Mouse (Mus musculus) kidney, adult 11 months (tissue): ENCODE data around the gene Tmem175.

Experiments used
- DNase-seq: peaks from one replicate; pipeline ENCODE4 v3.0.0; 2022

Gene Tmem175

GRCm38 (mm10) chr5:108678296-108678854 is 48.8 kb downstream of the Tmem175 start:
- DNase-seq: peak; percentile 66

- no peak for DNase-seq
Observed at GRCm38 (mm10) chr5:108679909-108680308, 50.3 kb downstream of the Tmem175 start.

GRCm38 (mm10) chr5:108680871-108681270 is 51.3 kb downstream of the Tmem175 start:
- DNase-seq: no peak

- no peak for DNase-seq
Observed at GRCm38 (mm10) chr5:108689091-108689490, 59.5 kb downstream of the Tmem175 start.

- DNase-seq: no peak
Observed at GRCm38 (mm10) chr5:108691152-108691551, 61.6 kb downstream of the Tmem175 start.

GRCm38 (mm10) chr5:108692271-108692670 is 62.7 kb downstream of the Tmem175 start, which contains the start of gene Fgfrl1:
TSS of gene Fgfrl1 (plus strand) at chr5:108692382.
- DNase-seq: peak; percentile 76

GRCm38 (mm10) chr5:108693872-108694288 is 64.3 kb downstream of the Tmem175 start:
- peak; percentile 80 for DNase-seq

GRCm38 (mm10) chr5:108694352-108695261 is 65.0 kb downstream of the Tmem175 start:
- DNase-seq: peak; percentile 68

GRCm38 (mm10) chr5:108695861-108696260 is 66.3 kb downstream of the Tmem175 start:
- no peak for DNase-seq

GRCm38 (mm10) chr5:108696542-108696941 is 67.0 kb downstream of the Tmem175 start:
- no peak for DNase-seq

- DNase-seq: no peak
Observed at GRCm38 (mm10) chr5:108697341-108697753, 67.8 kb downstream of the Tmem175 start.
